Mouse (Mus musculus): ENCODE data around the gene Foxc1. TPM values are rescaled to one million over a fixed set of nuclear protein-coding genes. Genes with fewer than 3 reads are reported as not detected.

Foxc1 gene
- total and polyA plus RNA-seq, 3 experiments: 0.05 TPM; not detected in 2

- peaks cover 32% of the 10 kb centered on the region for H3K9me3 ChIP-seq (replicated peaks)
- H3K27me3 ChIP-seq (ENCODE audit: insufficient read depth, low read length): peaks cover 27% of the 10 kb centered on the region
- H3K4me3 ChIP-seq (ENCODE audit: low read depth, low read length): no peak overlapping the region
- TF ChIP-seq POLR2AphosphoS5 (IDR thresholded peaks at IDR 0.05; ENCODE audit: insufficient replicate concordance, low read depth, low read length) (no peak), TAL1 (conservative IDR thresholded peaks at IDR 0.05; ENCODE audit: low read depth, low read length) (no peak), GATA2 (IDR thresholded peaks at IDR 0.05; ENCODE audit: borderline replicate concordance, low read depth, low read length) (no peak), GATA1 (IDR thresholded peaks at IDR 0.05; ENCODE audit: borderline replicate concordance, low read length) (no peak), CTCF (IDR thresholded peaks at IDR 0.05; ENCODE audit: low read depth, low read length) (no peak)
- H3K4me1 ChIP-seq (ENCODE audit: insufficient read depth, low read depth, low read length): no peaks in the 10 kb centered on the region; the same call in 1 of the 2 replicates
- DNase-seq (ENCODE audit: low spot score) (no peak), ATAC-seq (ENCODE audit: extremely low read depth, insufficient number of reproducible peaks, low FRiP score, poor library complexity, severe bottlenecking) (no peak)
- no peaks in the 10 kb centered on the region for H3K36me3 ChIP-seq (replicated peaks)
These were observed 5.1 kb downstream of the Foxc1 start for GRCm38 (mm10) chr13:31811542-31812021.

- DNase-seq (ENCODE audit: low spot score) (no peak), ATAC-seq (ENCODE audit: extremely low read depth, insufficient number of reproducible peaks, low FRiP score, poor library complexity, severe bottlenecking) (no peak)
- H3K9me3 ChIP-seq (replicated peaks): peaks cover 22% of the 10 kb centered on the region
- H3K27me3 ChIP-seq (ENCODE audit: insufficient read depth, low read length): peaks cover 29% of the 10 kb centered on the region
- no peaks in the 10 kb centered on the region for H3K36me3 ChIP-seq (replicated peaks)
- no peaks in the 10 kb centered on the region; the same call in 1 of the 2 replicates for H3K4me1 ChIP-seq (ENCODE audit: insufficient read depth, low read depth, low read length)
- no peak for TF ChIP-seq CTCF (IDR thresholded peaks at IDR 0.05; ENCODE audit: low read depth, low read length)
- TF ChIP-seq POLR2AphosphoS5 (IDR thresholded peaks at IDR 0.05; ENCODE audit: insufficient replicate concordance, low read depth, low read length): no peak
- no peak for TF ChIP-seq GATA2 (IDR thresholded peaks at IDR 0.05; ENCODE audit: borderline replicate concordance, low read depth, low read length)
- no peak for TF ChIP-seq GATA1 (IDR thresholded peaks at IDR 0.05; ENCODE audit: borderline replicate concordance, low read length)
- TF ChIP-seq TAL1 (conservative IDR thresholded peaks at IDR 0.05; ENCODE audit: low read depth, low read length): no peak
- H3K4me3 ChIP-seq (ENCODE audit: low read depth, low read length): no peak overlapping the region
These were observed 6.3 kb downstream of the Foxc1 start for GRCm38 (mm10) chr13:31812701-31813100.

- Histone ChIP-seq H3K27me3 (ENCODE audit: insufficient read depth, low read length) (peaks cover 33% of the 10 kb centered on the region), H3K36me3 (replicated peaks) (no peaks in the 10 kb centered on the region), H3K9me3 (replicated peaks) (peaks cover 11% of the 10 kb centered on the region), H3K4me3 (ENCODE audit: low read depth, low read length) (no peak overlapping the region), H3K4me1 (ENCODE audit: insufficient read depth, low read depth, low read length) (no peaks in the 10 kb centered on the region; the same call in 1 of the 2 replicates)
- ATAC-seq (ENCODE audit: extremely low read depth, insufficient number of reproducible peaks, low FRiP score, poor library complexity, severe bottlenecking) (no peak), DNase-seq (ENCODE audit: low spot score) (no peak)
- TF ChIP-seq GATA1 (IDR thresholded peaks at IDR 0.05; ENCODE audit: borderline replicate concordance, low read length): no peak
- TF ChIP-seq TAL1 (conservative IDR thresholded peaks at IDR 0.05; ENCODE audit: low read depth, low read length): no peak
- no peak for TF ChIP-seq CTCF (IDR thresholded peaks at IDR 0.05; ENCODE audit: low read depth, low read length)
- no peak for TF ChIP-seq POLR2AphosphoS5 (IDR thresholded peaks at IDR 0.05; ENCODE audit: insufficient replicate concordance, low read depth, low read length)
- no peak for TF ChIP-seq GATA2 (IDR thresholded peaks at IDR 0.05; ENCODE audit: borderline replicate concordance, low read depth, low read length)
These were observed 9.1 kb downstream of the Foxc1 start for GRCm38 (mm10) chr13:31815383-31816003.

GRCm38 (mm10) chr13:31818337-31818736, 11.9 kb downstream of the Foxc1 start:
- Histone ChIP-seq H3K4me1 (ENCODE audit: insufficient read depth, low read depth, low read length) (no peaks in the 10 kb centered on the region), H3K27me3 (ENCODE audit: insufficient read depth, low read length) (peaks cover 35% of the 10 kb centered on the region), H3K4me3 (ENCODE audit: low read depth, low read length) (no peak overlapping the region), H3K36me3 (replicated peaks) (no peaks in the 10 kb centered on the region), H3K9me3 (replicated peaks) (no peaks in the 10 kb centered on the region)
- no peak for ATAC-seq (ENCODE audit: extremely low read depth, insufficient number of reproducible peaks, low FRiP score, poor library complexity, severe bottlenecking)
- no peak for TF ChIP-seq TAL1 (conservative IDR thresholded peaks at IDR 0.05; ENCODE audit: low read depth, low read length)
- TF ChIP-seq CTCF (IDR thresholded peaks at IDR 0.05; ENCODE audit: low read depth, low read length): no peak
- no peak for TF ChIP-seq GATA1 (IDR thresholded peaks at IDR 0.05; ENCODE audit: borderline replicate concordance, low read length)
- no peak for DNase-seq (ENCODE audit: low spot score)

- no peak for TF ChIP-seq CTCF (IDR thresholded peaks at IDR 0.05; ENCODE audit: low read depth, low read length)
- no peak for TF ChIP-seq TAL1 (conservative IDR thresholded peaks at IDR 0.05; ENCODE audit: low read depth, low read length)
- TF ChIP-seq GATA2 (IDR thresholded peaks at IDR 0.05; ENCODE audit: borderline replicate concordance, low read depth, low read length): no peak
- no peak for TF ChIP-seq POLR2AphosphoS5 (IDR thresholded peaks at IDR 0.05; ENCODE audit: insufficient replicate concordance, low read depth, low read length)
- no peak for TF ChIP-seq GATA1 (IDR thresholded peaks at IDR 0.05; ENCODE audit: borderline replicate concordance, low read length)
- Histone ChIP-seq H3K27me3 (ENCODE audit: insufficient read depth, low read length) (peaks cover 38% of the 10 kb centered on the region), H3K36me3 (replicated peaks) (no peaks in the 10 kb centered on the region), H3K9me3 (replicated peaks) (no peaks in the 10 kb centered on the region), H3K4me1 (ENCODE audit: insufficient read depth, low read depth, low read length) (no peaks in the 10 kb centered on the region), H3K4me3 (ENCODE audit: low read depth, low read length) (no peak overlapping the region)
- ATAC-seq (ENCODE audit: extremely low read depth, insufficient number of reproducible peaks, low FRiP score, poor library complexity, severe bottlenecking) (no peak), DNase-seq (ENCODE audit: low spot score) (no peak)
These were observed 13.4 kb downstream of the Foxc1 start for GRCm38 (mm10) chr13:31819664-31820405.

GRCm38 (mm10) chr13:31820587-31821017, 14.2 kb downstream of the Foxc1 start:
- TF ChIP-seq TAL1 (conservative IDR thresholded peaks at IDR 0.05; ENCODE audit: low read depth, low read length) (no peak), GATA1 (IDR thresholded peaks at IDR 0.05; ENCODE audit: borderline replicate concordance, low read length) (no peak), CTCF (IDR thresholded peaks at IDR 0.05; ENCODE audit: low read depth, low read length) (no peak), POLR2AphosphoS5 (IDR thresholded peaks at IDR 0.05; ENCODE audit: insufficient replicate concordance, low read depth, low read length) (no peak), GATA2 (IDR thresholded peaks at IDR 0.05; ENCODE audit: borderline replicate concordance, low read depth, low read length) (no peak)
- H3K9me3 ChIP-seq (replicated peaks): no peaks in the 10 kb centered on the region
- H3K4me3 ChIP-seq (ENCODE audit: low read depth, low read length): no peak overlapping the region
- H3K4me1 ChIP-seq (ENCODE audit: insufficient read depth, low read depth, low read length): no peaks in the 10 kb centered on the region
- ATAC-seq (ENCODE audit: extremely low read depth, insufficient number of reproducible peaks, low FRiP score, poor library complexity, severe bottlenecking): no peak
- no peaks in the 10 kb centered on the region for H3K36me3 ChIP-seq (replicated peaks)
- H3K27me3 ChIP-seq (ENCODE audit: insufficient read depth, low read length): peaks cover 40% of the 10 kb centered on the region
- DNase-seq (ENCODE audit: low spot score): no peak

Data from G1E (cell line).